Mouse (Mus musculus) kidney, adult 2 months (tissue): ENCODE data around the gene Ankrd6.

Source experiments
- CTCF ChIP-seq: fragments of 200-500 bp; conservative IDR thresholded peaks from 2 replicates; pipeline ENCODE4 v1.5.1; 2011; ENCODE audit warnings: low read depth, mild to moderate bottlenecking, control low read depth, low read length, moderate library complexity, mixed read lengths; ENCODE audit not compliant: insufficient read depth, insufficient read length
- POLR2A ChIP-seq: fragments of 200-500 bp; IDR thresholded peaks from one replicate; pipeline ENCODE4 v1.6.1; 2011; ENCODE audit warnings: low read depth, low read length, control low read depth

DNA sequence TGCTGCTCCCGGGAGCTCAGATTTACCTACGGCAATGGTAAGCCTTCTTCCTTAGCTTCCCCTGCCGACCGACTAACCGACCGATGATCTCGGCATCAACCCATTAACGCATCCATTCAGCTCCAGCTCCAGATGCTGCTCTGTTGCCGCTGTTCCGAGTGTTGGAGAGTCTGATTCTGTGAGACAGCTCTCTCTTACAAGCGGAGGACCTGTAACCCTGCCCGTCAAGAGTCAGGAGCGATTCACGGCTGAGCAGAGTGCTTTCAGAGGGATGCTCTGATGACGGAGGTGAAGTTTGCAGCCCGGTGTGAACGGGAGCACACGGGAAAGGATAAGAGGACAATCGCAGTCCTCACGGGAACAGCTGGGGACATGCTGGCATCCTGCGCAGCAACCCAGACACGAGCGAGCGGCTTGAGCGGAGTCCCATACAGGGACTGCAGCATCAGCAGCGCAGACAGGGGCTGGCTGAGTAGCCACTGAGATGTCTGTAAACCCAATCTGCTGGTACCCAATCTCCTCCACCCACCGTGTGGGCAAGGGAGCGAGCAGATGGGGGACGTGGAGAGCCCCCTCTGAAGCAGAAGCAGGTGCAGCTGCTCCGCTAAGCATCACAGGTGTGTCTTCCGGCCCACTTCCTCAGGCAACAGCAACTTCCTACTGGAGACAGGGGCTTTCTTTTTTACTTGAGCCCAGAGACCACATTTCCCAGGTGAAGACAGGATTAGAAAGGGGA is 86.3 kb downstream of the Ankrd6 start:
- no peak for TF ChIP-seq POLR2A
- no peak for TF ChIP-seq CTCF
